Mouse (Mus musculus) embryonic fibroblast, embryonic 13.5 days (primary cell): ENCODE results near the gene Stoml1.

ENCODE experiments used
- CTCF ChIP-seq: IDR thresholded peaks from 2 replicates; pipeline ENCODE4 v1.5.1; 2011; ENCODE audit warnings: mild to moderate bottlenecking, control low read depth, low read length, moderate library complexity, borderline replicate concordance; ENCODE audit not compliant: insufficient read depth
- POLR2A ChIP-seq: IDR thresholded peaks from 2 replicates; pipeline ENCODE4 v1.6.1; 2011; ENCODE audit warnings: low read depth, mild to moderate bottlenecking, control low read depth, low read length, moderate library complexity

GRCm38 (mm10) chr9:58303599-58304271 is 50.8 kb downstream of the Stoml1 start:
- TF ChIP-seq CTCF (no peak), POLR2A (no peak)
